Mouse (Mus musculus) olfactory bulb, adult 2 months (tissue): ENCODE results near the gene Ptprk.

ENCODE experiments used
- CTCF ChIP-seq: fragments of 200-500 bp; IDR thresholded peaks from 2 replicates; pipeline ENCODE4 v1.5.1; 2012; ENCODE audit warnings: low read depth, mild to moderate bottlenecking, low read length, moderate library complexity; ENCODE audit not compliant: insufficient read depth
- POLR2A ChIP-seq: fragments of 200-500 bp; IDR thresholded peaks from 2 replicates; pipeline ENCODE4 v1.6.1; 2012; ENCODE audit warnings: mild to moderate bottlenecking, low read depth, low read length, moderate library complexity; ENCODE audit not compliant: insufficient read depth

DNA sequence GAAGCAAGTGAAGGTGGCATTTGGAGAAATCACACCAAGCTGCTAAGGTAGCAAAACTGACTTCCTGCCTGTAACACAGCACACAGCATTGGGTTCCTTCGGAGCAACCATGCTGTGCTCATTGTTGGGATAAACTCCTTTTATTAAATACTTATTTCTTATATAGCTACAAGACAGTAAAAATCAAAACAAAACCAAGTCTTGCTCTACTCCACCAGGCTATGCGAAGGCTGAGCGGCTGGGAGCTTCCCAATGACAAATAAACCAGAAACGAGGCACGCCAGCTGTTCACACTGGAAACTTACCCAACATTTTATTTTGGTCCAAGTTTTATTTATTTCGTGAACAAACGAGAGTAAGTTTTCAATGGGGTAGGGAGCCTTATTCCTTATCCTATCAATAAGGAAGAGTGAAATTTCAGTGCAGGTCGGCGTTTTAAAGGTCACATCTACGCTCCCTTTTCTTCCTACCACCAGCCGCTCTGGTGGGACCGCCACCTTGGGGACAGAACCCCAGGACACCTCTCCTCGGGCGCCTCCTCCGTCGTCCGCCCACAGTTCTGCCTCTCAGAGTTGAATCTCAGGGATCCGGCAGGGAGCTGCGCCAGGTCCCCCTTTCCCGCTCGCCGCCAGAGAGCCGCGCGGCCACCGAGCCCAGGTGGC is 498 bp upstream of the Ptprk start:
- TF ChIP-seq CTCF (no peak), POLR2A (no peak)
